Mouse (Mus musculus) lung, embryonic 16.5 days (tissue): Measurements from ENCODE around the gene Lpgat1. TPM values are rescaled to one million over a fixed set of nuclear protein-coding genes. Genes with fewer than 3 reads are reported as not detected.

Source experiments
- ATAC-seq: fragments of 200-750 bp; cut with Nextera tagmentation; 2 replicates; pipeline ENCODE4 v1.8.0; 2017; ENCODE audit warnings: low read depth, mild to moderate bottlenecking, moderate library complexity
- H3K27ac ChIP-seq: fragments of 300-500 bp; sonication (generic); 2 replicates; pipeline ENCODE4 v1.5.1; 2014; ENCODE audit warnings: mild to moderate bottlenecking, control low read depth, low read length
- H3K27me3 ChIP-seq: fragments of 300-500 bp; sonication (generic); 2 replicates; pipeline ENCODE4 v1.6.1; 2014; ENCODE audit warnings: low read depth, low read length, mixed read lengths; ENCODE audit not compliant: control insufficient read depth, insufficient read depth
- H3K36me3 ChIP-seq: fragments of 300-500 bp; sonication (generic); 2 replicates; pipeline ENCODE4 v1.6.1; 2014; ENCODE audit warnings: low read length; ENCODE audit not compliant: control insufficient read depth, insufficient read depth
- H3K4me1 ChIP-seq: fragments of 300-500 bp; sonication (generic); replicated peaks from 2 replicates; pipeline ENCODE4 v1.6.1; 2014; ENCODE audit warnings: low read length, mixed read lengths; ENCODE audit not compliant: control insufficient read depth, insufficient read depth
- H3K4me2 ChIP-seq: fragments of 300-500 bp; sonication (generic); 2 replicates; pipeline ENCODE4 v1.6.1; 2014; ENCODE audit warnings: low read depth, low read length, control low read depth
- H3K4me3 ChIP-seq: fragments of 300-500 bp; sonication (generic); 2 replicates; pipeline ENCODE4 v1.5.1; 2014; ENCODE audit warnings: mild to moderate bottlenecking, low read length, control low read depth
- H3K9ac ChIP-seq: fragments of 300-500 bp; sonication (generic); 2 replicates; pipeline ENCODE4 v1.6.1; 2014; ENCODE audit warnings: low read length, control low read depth
- H3K9me3 ChIP-seq: fragments of 300-500 bp; sonication (generic); 2 replicates; pipeline ENCODE4 v1.6.1; 2016; ENCODE audit warnings: low read length; ENCODE audit not compliant: control insufficient read depth
- WGBS: fragments of 180-500 bp; shearing (Covaris S2); extraction: QIAGEN DNeasy Blood & Tissue Kit; methylation state at CpG from one replicate; pipeline ENCODE4 v1.1.7; 2014; 5-methylcytosine and 5-hydroxymethylcytosine counted together
- polyA plus RNA-seq: library from polyadenylated mRNA; unstranded; fragments of >200 nt; fragmentation: Nextera tagmentation; extraction: Ambion mirVana; gene quantifications from 2 replicates; pipeline ENCODE4 v1.2.1, GENCODE M21; 2015

Lpgat1 gene
- polyA plus RNA-seq, 1 experiment from 2014 or later, result 12.4 TPM

- Histone ChIP-seq H3K9ac (no peak overlapping the region), H3K36me3 (no peaks in the 10 kb centered on the region), H3K9me3 (peaks cover 3% of the 10 kb centered on the region; the same call in 1 of the 2 replicates), H3K4me3 (no peak overlapping the region), H3K27me3 (no peaks in the 10 kb centered on the region), H3K27ac (no peak overlapping the region), H3K4me2 (no peak overlapping the region), H3K4me1 (no peaks in the 10 kb centered on the region; the same call in 1 of the 2 replicates)
- no peak for ATAC-seq
- whole genome bisulfite sequencing, result 82% methylated on average over 7 of the region's 7 CpGs
These were observed 90.3 kb downstream of the Lpgat1 start for GRCm38 (mm10) chr1:191807979-191808378.

- no peaks in the 10 kb centered on the region for H3K36me3 ChIP-seq
- no peak overlapping the region for H3K4me2 ChIP-seq
- peaks cover 3% of the 10 kb centered on the region; the same call in 1 of the 2 replicates for H3K9me3 ChIP-seq
- peak; percentile 64 for ATAC-seq
- 56% methylated on average over 12 of the region's 12 CpGs for WGBS
- H3K27me3 ChIP-seq, result no peaks in the 10 kb centered on the region
- no peaks in the 10 kb centered on the region; the same call in 1 of the 2 replicates for H3K4me1 ChIP-seq
- no peak overlapping the region for H3K4me3 ChIP-seq
- H3K27ac ChIP-seq, result no peak overlapping the region
- no peak overlapping the region for H3K9ac ChIP-seq
These were observed 91.1 kb downstream of the Lpgat1 start for GRCm38 (mm10) chr1:191808688-191809223.

- Histone ChIP-seq H3K27me3 (no peaks in the 10 kb centered on the region), H3K4me3 (no peak overlapping the region), H3K4me1 (no peaks in the 10 kb centered on the region; the same call in 1 of the 2 replicates), H3K9ac (no peak overlapping the region), H3K4me2 (no peak overlapping the region), H3K36me3 (no peaks in the 10 kb centered on the region), H3K27ac (no peak overlapping the region), H3K9me3 (peaks cover 2% of the 10 kb centered on the region; the same call in 1 of the 2 replicates)
- peak; percentile 68 for ATAC-seq
- 60% methylated on average over 12 of the region's 12 CpGs for WGBS
These were observed 94.1 kb downstream of the Lpgat1 start for GRCm38 (mm10) chr1:191811774-191812173.

- WGBS, result 72% methylated on average over 13 of the region's 13 CpGs
- no peak overlapping the region for H3K4me3 ChIP-seq
- H3K4me1 ChIP-seq, result no peaks in the 10 kb centered on the region; the same call in 1 of the 2 replicates
- no peak overlapping the region for H3K9ac ChIP-seq
- no peak overlapping the region for H3K4me2 ChIP-seq
- no peaks in the 10 kb centered on the region for H3K9me3 ChIP-seq
- no peak overlapping the region for H3K27ac ChIP-seq
- H3K36me3 ChIP-seq, result no peaks in the 10 kb centered on the region
- no peak for ATAC-seq
- no peaks in the 10 kb centered on the region for H3K27me3 ChIP-seq
These were observed 95.5 kb downstream of the Lpgat1 start for GRCm38 (mm10) chr1:191812949-191813691.

GRCm38 (mm10) chr1:191814240-191814639, 96.6 kb downstream of the Lpgat1 start:
- Histone ChIP-seq H3K27me3 (no peaks in the 10 kb centered on the region), H3K9me3 (no peaks in the 10 kb centered on the region), H3K4me2 (no peak overlapping the region), H3K36me3 (no peaks in the 10 kb centered on the region), H3K4me1 (no peaks in the 10 kb centered on the region; the same call in 1 of the 2 replicates), H3K27ac (no peak overlapping the region), H3K9ac (no peak overlapping the region), H3K4me3 (no peak overlapping the region)
- no peak for ATAC-seq
- WGBS, result 65% methylated on average over 4 of the region's 4 CpGs

DNA sequence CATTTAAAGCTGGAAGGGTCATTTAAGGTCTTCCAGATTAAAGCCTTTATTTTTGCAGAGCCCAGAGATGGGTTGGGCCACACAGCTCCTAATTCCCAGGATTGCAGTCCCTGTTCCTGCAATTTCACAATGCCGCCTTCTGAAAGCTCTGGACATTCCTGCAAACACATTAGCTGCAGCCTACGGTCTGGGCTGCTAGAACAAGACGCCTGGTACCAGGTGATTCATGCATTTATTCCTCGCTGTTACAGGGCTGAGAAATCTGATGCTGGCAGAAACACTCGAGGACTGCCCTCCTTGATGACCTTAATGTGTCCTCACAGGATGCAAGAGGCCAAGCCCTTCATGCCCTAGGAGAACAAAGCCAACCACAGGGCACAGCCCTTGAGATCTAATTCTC, 97.3 kb downstream of the Lpgat1 start:
- Histone ChIP-seq H3K27me3 (no peaks in the 10 kb centered on the region), H3K4me2 (no peak overlapping the region), H3K9ac (no peak overlapping the region), H3K4me3 (no peak overlapping the region), H3K27ac (no peak overlapping the region), H3K9me3 (no peaks in the 10 kb centered on the region), H3K36me3 (no peaks in the 10 kb centered on the region), H3K4me1 (no peaks in the 10 kb centered on the region)
- no peak for ATAC-seq
- WGBS, result 34% methylated on average over 5 of the region's 5 CpGs

GRCm38 (mm10) chr1:191816596-191816995, 99.0 kb downstream of the Lpgat1 start:
- H3K27me3 ChIP-seq, result no peaks in the 10 kb centered on the region
- ATAC-seq, result no peak
- H3K4me2 ChIP-seq, result no peak overlapping the region
- no peaks in the 10 kb centered on the region for H3K36me3 ChIP-seq
- no peak overlapping the region for H3K9ac ChIP-seq
- no peak overlapping the region for H3K27ac ChIP-seq
- H3K4me1 ChIP-seq, result peaks cover 4% of the 10 kb centered on the region; the same call in 1 of the 2 replicates
- H3K4me3 ChIP-seq, result no peak overlapping the region
- H3K9me3 ChIP-seq, result no peaks in the 10 kb centered on the region
- WGBS, result 65% methylated on average over 3 of the region's 3 CpGs

DNA sequence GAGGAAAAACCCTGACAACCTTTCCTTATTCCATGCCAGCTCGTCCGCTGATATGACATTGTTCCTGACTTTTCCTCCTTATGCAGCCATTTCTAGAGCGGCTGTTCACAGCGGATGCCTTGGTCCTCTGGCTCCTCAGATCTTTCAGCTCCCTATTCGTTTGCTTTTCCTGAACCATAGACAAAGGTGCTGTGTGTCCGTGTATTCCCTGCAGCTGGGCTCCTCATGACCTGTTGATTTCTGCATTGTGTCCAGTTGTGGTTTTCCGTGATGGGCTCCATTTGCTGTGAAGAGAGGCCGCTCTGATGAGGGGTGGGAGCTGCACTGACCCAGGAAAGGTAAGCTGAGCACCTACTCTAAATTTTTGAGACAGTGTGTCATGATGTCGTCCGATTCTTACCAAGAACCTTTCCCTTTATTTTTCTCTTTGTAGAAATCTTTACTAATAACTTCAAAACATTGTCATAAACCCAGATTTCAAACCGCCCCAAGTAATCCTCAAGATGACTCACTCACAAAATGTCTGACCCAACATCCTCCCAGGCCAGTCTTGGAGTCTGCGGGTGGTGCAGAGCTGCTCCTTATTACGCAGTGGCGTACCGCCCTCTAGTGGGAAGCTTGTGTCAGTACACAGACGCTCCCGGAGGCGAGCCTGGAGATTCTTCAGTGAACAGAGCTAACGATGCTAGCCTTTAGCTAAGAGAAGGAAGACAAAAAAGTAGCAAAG, 99.9 kb downstream of the Lpgat1 start:
- H3K9me3 ChIP-seq, result no peaks in the 10 kb centered on the region
- H3K4me3 ChIP-seq, result no peak overlapping the region
- ATAC-seq, result peak; percentile 66
- no peaks in the 10 kb centered on the region for H3K36me3 ChIP-seq
- WGBS, result 29% methylated on average over 19 of the region's 19 CpGs
- peaks cover 12% of the 10 kb centered on the region for H3K4me1 ChIP-seq
- no peak overlapping the region for H3K27ac ChIP-seq
- H3K9ac ChIP-seq, result peak overlapping the region; percentile 45
- H3K4me2 ChIP-seq, result no peak overlapping the region
- no peaks in the 10 kb centered on the region for H3K27me3 ChIP-seq

DNA sequence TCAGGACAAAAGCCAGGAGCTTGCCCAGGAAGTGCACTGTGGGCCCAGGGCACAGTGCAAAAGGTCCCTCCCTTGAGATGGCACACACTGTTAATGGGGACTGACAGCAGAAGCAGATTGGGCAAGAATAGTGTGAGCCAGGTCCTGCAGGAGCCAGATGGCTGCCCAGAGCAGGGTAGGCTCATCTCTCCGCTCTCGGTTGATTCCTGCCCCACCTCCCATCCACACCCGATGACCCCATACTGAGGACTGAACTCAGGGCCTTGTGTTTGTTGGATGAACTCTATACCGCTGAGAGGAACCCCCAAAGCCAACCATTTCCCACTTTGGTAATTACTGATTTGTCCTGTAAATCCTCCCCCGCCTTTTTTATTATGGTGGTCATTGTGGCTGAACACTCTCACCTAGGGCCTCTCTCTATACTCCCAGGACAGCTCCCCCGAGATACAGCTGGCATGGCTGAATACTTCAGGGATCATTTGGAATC, 100.6 kb downstream of the Lpgat1 start:
- no peak overlapping the region for H3K27ac ChIP-seq
- H3K4me2 ChIP-seq, result no peak overlapping the region
- WGBS, result 48% methylated on average over 6 of the region's 6 CpGs
- H3K9ac ChIP-seq, result no peak overlapping the region
- no peak overlapping the region for H3K4me3 ChIP-seq
- H3K9me3 ChIP-seq, result no peaks in the 10 kb centered on the region
- H3K27me3 ChIP-seq, result no peaks in the 10 kb centered on the region
- H3K4me1 ChIP-seq, result peaks cover 13% of the 10 kb centered on the region
- no peaks in the 10 kb centered on the region for H3K36me3 ChIP-seq
- no peak for ATAC-seq
